Mouse (Mus musculus) stomach, embryonic 14.5 days (tissue): ENCODE measurements around the gene Rab11fip4. TPM values are rescaled to one million over a fixed set of nuclear protein-coding genes. Genes with fewer than 3 reads are reported as not detected.

Experiments
- ATAC-seq: fragments of 200-750 bp; cut with Nextera tagmentation; 2 replicates; pipeline ENCODE4 v1.8.0; 2017; ENCODE audit warnings: low read depth, moderate TSS enrichment; ENCODE audit not compliant: insufficient number of reproducible peaks, insufficient read depth, low FRiP score
- H3K27ac ChIP-seq: fragments of 300-500 bp; sonication (generic); 2 replicates; pipeline ENCODE4 v1.5.1; 2014; ENCODE audit warnings: mild to moderate bottlenecking, low read length, moderate library complexity, mixed read lengths
- H3K27me3 ChIP-seq: fragments of 300-500 bp; sonication (generic); 2 replicates; pipeline ENCODE4 v1.6.1; 2014; ENCODE audit warnings: low read length, control low read depth, mixed read lengths; ENCODE audit not compliant: control insufficient read depth, insufficient read depth
- H3K36me3 ChIP-seq: fragments of 300-500 bp; sonication (generic); 2 replicates; pipeline ENCODE4 v1.6.1; 2014; ENCODE audit warnings: mild to moderate bottlenecking, control low read depth, low read length, moderate library complexity, mixed read lengths; ENCODE audit not compliant: control insufficient read depth, insufficient read depth
- H3K4me1 ChIP-seq: fragments of 300-500 bp; sonication (generic); 2 replicates; pipeline ENCODE4 v1.6.1; 2014; ENCODE audit warnings: low read length, control low read depth, mixed read lengths; ENCODE audit not compliant: control insufficient read depth, insufficient read depth
- H3K4me2 ChIP-seq: fragments of 300-500 bp; sonication (generic); replicated peaks from 2 replicates; pipeline ENCODE4 v1.6.1; 2014; ENCODE audit warnings: low read depth, low read length, control low read depth
- H3K4me3 ChIP-seq: fragments of 300-500 bp; sonication (generic); 2 replicates; pipeline ENCODE4 v1.5.1; 2014; ENCODE audit warnings: low read depth, low read length, control low read depth
- H3K9ac ChIP-seq: fragments of 300-500 bp; sonication (generic); replicated peaks from 2 replicates; pipeline ENCODE4 v1.6.1; 2014; ENCODE audit warnings: low read depth, mild to moderate bottlenecking, control low read depth, low read length, moderate library complexity, mixed read lengths
- H3K9me3 ChIP-seq: fragments of 300-500 bp; sonication (generic); 2 replicates; pipeline ENCODE4 v1.6.1; 2016; ENCODE audit warnings: low read depth, low read length, control low read depth; ENCODE audit not compliant: control insufficient read depth
- WGBS: fragments of 180-500 bp; shearing (Covaris S2); extraction: QIAGEN DNeasy Blood & Tissue Kit; methylation state at CpG from one replicate; pipeline ENCODE4 v1.1.7; 2014; 5-methylcytosine and 5-hydroxymethylcytosine counted together
- polyA plus RNA-seq: library from polyadenylated mRNA; unstranded; fragments of >200 nt; fragmentation: Nextera tagmentation; extraction: Ambion mirVana; gene quantifications from 2 replicates; pipeline ENCODE4 v1.2.1, GENCODE M21; 2014

Gene Rab11fip4
- polyA plus RNA-seq, 1 experiment from 2014 or later = 1.9 TPM

DNA sequence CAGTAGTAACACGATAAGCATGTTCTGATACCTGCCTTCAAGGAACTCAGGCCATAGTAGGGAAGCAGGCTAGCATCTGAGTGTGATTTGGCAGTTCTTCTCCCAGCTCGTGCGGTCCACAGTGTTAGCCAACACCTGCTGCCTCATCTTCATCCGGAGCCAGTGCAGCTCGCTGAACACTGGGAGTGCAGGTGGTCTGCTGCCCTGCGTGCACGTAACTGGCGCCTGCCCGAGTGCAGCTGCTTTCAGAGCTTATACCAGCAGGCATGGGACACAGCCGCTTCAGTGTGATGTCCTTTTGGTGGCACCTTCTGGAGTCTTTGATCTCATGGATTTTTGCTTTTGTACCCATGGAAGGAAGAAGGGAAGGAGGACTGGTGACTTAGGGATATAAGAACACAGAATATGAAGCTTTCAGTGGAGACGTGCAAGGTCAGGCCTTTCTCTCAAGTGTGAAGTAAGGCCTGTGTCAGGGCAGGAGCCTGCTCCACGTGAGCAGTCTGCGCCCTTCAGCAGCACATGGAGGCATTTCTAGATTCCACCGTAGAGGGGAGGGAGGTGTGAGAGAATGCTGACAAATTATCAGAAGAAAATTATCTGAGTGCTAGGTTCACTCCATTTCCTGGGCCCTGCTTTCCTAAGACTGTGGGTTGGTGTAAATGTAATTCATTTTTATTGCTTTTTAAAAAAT, 15.5 kb upstream of the Rab11fip4 start:
- Histone ChIP-seq H3K4me2 (no peak overlapping the region), H3K4me1 (no peaks in the 10 kb centered on the region), H3K27me3 (no peaks in the 10 kb centered on the region), H3K27ac (no peak overlapping the region), H3K36me3 (peaks cover 46% of the 10 kb centered on the region), H3K4me3 (no peak overlapping the region), H3K9me3 (no peaks in the 10 kb centered on the region), H3K9ac (no peak overlapping the region)
- no peak for ATAC-seq
- 91% methylated on average over 14 of the region's 14 CpGs for whole genome bisulfite sequencing

DNA sequence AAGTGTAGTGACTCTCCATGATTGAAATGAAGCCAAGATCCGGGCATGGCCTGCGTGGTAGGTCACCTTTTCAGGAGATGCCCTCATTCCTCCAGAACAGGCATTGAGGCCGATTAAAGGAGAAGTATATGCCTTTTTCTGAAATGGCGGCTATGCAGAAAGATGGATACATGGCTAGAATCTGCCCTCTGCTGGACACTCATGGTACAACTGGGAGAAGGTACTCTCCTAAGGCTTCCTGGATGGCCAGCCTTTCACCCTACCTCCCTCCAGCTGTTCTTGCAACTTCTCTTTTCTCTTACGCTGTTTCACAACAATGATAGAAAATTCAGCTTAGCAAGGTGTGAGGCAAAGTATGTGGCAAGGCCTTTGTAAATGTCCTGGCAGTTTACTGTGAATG, 13.3 kb upstream of the Rab11fip4 start:
- H3K4me3 ChIP-seq = no peak overlapping the region
- H3K27ac ChIP-seq = no peak overlapping the region
- peaks cover 32% of the 10 kb centered on the region for H3K36me3 ChIP-seq
- no peaks in the 10 kb centered on the region for H3K4me1 ChIP-seq
- no peaks in the 10 kb centered on the region for H3K27me3 ChIP-seq
- ATAC-seq = no peak
- H3K9ac ChIP-seq = no peak overlapping the region
- H3K9me3 ChIP-seq = no peaks in the 10 kb centered on the region
- no peak overlapping the region for H3K4me2 ChIP-seq
- 50% methylated on average over 5 of the region's 5 CpGs for WGBS

DNA sequence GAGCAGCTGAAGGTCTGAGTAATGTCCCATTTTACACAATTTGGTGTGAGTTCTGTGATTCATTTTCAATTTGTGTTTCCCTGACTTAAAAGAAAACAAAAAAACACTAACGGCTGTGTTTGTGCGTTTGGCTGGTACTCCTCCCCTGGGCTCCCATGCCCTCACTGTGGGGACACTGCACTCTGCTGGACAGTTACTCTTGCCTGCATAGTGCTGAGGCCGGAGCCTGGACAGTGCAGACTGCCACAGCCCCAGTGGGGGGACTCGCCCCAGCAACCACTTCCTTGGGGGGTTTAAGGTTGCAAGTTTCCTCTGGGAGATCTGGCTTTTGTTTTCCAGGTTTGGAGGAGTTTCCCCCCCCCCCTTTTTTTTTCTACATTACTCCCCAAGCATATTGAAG, 10.4 kb upstream of the Rab11fip4 start:
- H3K27me3 ChIP-seq = no peaks in the 10 kb centered on the region
- H3K4me1 ChIP-seq = no peaks in the 10 kb centered on the region
- no peak overlapping the region for H3K4me3 ChIP-seq
- 51% methylated on average over 4 of the region's 4 CpGs for WGBS
- ATAC-seq = no peak
- peaks cover 21% of the 10 kb centered on the region for H3K36me3 ChIP-seq
- H3K9ac ChIP-seq = no peak overlapping the region
- H3K4me2 ChIP-seq = no peak overlapping the region
- H3K9me3 ChIP-seq = no peaks in the 10 kb centered on the region
- no peak overlapping the region for H3K27ac ChIP-seq

DNA sequence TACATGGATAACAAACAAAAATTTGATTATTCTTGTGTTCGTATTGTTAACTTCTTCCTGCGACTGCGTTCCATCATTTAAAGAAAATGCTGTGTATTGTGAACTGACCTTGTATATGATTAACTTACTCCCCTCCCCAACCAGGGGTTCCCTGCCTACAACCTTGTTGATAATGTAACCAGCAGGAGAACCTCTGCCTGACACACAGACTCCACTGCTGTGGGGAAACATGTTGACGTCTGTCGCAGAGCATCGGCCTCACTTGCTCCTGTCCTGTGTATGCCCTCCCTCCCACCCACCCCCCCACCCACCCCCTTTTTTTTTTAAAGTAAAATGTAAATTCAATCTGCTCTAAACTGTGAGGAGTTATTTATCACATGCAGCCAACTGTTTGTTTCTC, 9.8 kb upstream of the Rab11fip4 start:
- no peak overlapping the region for H3K9ac ChIP-seq
- H3K36me3 ChIP-seq = peaks cover 21% of the 10 kb centered on the region
- no peak overlapping the region for H3K4me2 ChIP-seq
- H3K27me3 ChIP-seq = no peaks in the 10 kb centered on the region
- H3K4me1 ChIP-seq = no peaks in the 10 kb centered on the region
- H3K9me3 ChIP-seq = no peaks in the 10 kb centered on the region
- 68% methylated on average over 6 of the region's 6 CpGs for WGBS
- no peak overlapping the region for H3K4me3 ChIP-seq
- ATAC-seq = no peak
- no peak overlapping the region for H3K27ac ChIP-seq

DNA sequence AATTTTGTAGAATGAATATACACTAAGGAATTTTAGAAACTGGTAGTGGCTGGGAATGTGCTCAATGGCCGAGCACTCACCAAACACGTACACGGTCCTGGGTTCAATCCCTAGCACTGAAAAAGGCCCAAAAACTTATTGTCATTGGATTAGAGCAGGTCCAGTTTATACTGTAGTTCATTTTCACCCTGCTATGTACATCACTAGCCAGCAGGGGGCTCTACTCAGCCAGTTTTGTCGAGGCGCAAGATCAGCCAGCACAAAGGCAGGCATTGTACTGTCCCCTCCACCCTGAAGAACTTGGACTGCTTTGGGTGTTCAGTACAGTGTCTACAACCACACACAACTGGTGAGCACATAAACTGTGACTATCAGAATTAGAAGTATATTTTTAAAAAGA, 6.8 kb upstream of the Rab11fip4 start:
- H3K27me3 ChIP-seq = 0 out of 2 replicates have a peak, but pooled peaks cover under 1% of the 10 kb centered on the region
- H3K9ac ChIP-seq = no peak overlapping the region
- WGBS = 19% methylated on average over 5 of the region's 5 CpGs
- no peaks in the 10 kb centered on the region for H3K4me1 ChIP-seq
- H3K9me3 ChIP-seq = no peaks in the 10 kb centered on the region
- H3K27ac ChIP-seq = no peak overlapping the region
- ATAC-seq = no peak
- peaks cover 7% of the 10 kb centered on the region for H3K36me3 ChIP-seq
- H3K4me2 ChIP-seq = no peak overlapping the region
- no peak overlapping the region for H3K4me3 ChIP-seq

DNA sequence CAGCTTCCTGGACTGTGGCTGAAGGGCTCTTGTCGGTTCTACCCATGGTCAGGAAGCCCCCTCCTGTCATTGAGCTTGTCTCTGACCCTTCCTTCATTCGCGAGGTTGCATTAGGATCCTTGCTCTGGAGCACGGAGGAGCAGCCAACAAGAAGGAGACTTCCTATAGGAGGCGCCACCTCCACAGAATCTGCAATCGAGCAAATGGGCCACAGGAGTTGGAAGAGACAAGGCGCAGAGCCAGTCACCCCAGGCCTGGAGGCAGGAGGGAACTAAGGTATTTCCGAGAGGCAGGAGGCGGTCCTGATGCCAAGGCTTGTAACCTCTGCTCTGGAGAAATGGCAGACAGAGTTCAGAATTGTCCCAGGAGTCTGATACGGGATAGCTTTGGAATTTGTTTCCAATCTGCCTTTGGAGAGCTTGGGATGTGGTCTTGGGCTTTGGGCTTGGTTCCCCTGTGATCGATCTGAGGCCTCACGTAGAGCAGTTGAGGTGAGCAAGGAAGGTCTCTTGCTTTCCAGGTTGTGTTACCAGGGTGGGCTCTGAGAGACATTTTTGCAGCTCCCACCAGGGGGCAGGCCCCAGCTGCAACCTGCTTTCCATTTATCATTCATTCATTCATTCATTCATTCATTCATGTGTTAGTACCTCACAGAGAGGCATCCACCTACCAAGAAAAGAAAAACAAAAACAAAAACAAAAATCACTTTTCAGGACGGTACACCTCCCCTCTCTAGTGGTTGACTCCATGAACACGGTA, 1.5 kb upstream of the Rab11fip4 start:
- WGBS = 54% methylated on average over 14 of the region's 14 CpGs
- Histone ChIP-seq H3K27me3 (peaks cover 38% of the 10 kb centered on the region; the same call in 1 of the 2 replicates), H3K27ac (no peak overlapping the region), H3K4me1 (no peaks in the 10 kb centered on the region), H3K4me2 (no peak overlapping the region), H3K36me3 (no peaks in the 10 kb centered on the region), H3K9ac (no peak overlapping the region), H3K4me3 (no peak overlapping the region), H3K9me3 (no peaks in the 10 kb centered on the region)
- no peak for ATAC-seq

DNA sequence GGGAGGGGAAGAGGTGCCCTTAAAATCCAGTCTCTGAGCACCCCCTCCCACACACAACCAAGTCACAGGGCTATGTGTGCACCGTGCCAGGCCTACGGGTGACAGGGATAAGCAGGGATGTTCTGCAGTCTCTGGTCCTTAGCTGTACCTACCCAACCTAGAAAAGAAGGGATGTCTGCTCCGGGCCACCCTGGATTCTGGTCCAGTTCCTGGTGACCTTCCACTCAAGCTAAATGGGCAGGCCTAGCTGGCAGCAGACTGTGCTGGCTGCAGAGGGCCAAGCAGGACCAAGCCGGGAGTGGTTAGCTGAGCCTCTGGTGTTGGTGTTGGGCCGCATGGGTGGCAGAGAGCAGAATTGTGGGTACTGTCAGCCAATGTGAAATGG, 571 bp downstream of the Rab11fip4 start:
- H3K4me2 ChIP-seq = peak overlapping the region; percentile 90
- H3K36me3 ChIP-seq = no peaks in the 10 kb centered on the region
- peak overlapping the region; percentile 45 for H3K4me3 ChIP-seq
- peak overlapping the region; percentile 38 for H3K9ac ChIP-seq
- H3K27ac ChIP-seq = no peak overlapping the region
- peaks cover 38% of the 10 kb centered on the region; the same call in 1 of the 2 replicates for H3K27me3 ChIP-seq
- H3K9me3 ChIP-seq = no peaks in the 10 kb centered on the region
- WGBS = 38% methylated on average over 5 of the region's 5 CpGs
- H3K4me1 ChIP-seq = no peaks in the 10 kb centered on the region
- no peak for ATAC-seq

DNA sequence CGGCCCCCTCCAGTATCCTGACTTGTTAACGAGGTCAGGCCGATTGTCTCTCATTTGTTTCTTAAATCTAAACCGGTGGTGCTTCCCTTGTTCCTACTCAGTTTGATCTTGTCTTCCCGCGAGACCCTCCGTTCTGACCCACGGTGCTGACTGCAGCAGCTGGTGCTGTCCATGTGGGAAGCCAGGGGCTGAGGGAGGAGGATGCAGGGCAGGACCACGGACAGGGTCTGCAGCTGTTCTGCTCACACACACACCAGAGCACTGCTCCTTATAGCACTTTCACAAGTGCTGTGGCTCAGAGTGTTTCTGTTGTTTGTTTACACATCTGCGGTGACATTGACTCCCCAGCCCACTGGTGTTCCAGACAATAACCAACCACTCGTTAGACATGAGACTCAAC, 2.5 kb downstream of the Rab11fip4 start:
- WGBS = 30% methylated on average over 11 of the region's 11 CpGs
- H3K27me3 ChIP-seq = peaks cover 38% of the 10 kb centered on the region; the same call in 1 of the 2 replicates
- no peak overlapping the region for H3K4me3 ChIP-seq
- no peak overlapping the region for H3K27ac ChIP-seq
- peak; percentile 46; the same call in 1 of the 2 replicates for ATAC-seq
- no peaks in the 10 kb centered on the region for H3K9me3 ChIP-seq
- H3K4me2 ChIP-seq = no peak overlapping the region
- H3K9ac ChIP-seq = no peak overlapping the region
- H3K36me3 ChIP-seq = no peaks in the 10 kb centered on the region
- H3K4me1 ChIP-seq = no peaks in the 10 kb centered on the region
